Mouse (Mus musculus) E14TG2a.4 (cell line): ENCODE results near the gene Prcc.
"Not testable (repeated sequence)": the region's sequence is repeated elsewhere in the genome, so short reads cannot be mapped to it uniquely, and the experiment has no call there.

Experiments
- H3K27me3 ChIP-seq: 2 replicates; pipeline ENCODE4 v1.6.1; 2014; ENCODE audit warnings: low read length, control low read depth; ENCODE audit not compliant: insufficient read depth
- H3K36me3 ChIP-seq: 2 replicates; pipeline ENCODE4 v1.6.1; 2014; ENCODE audit warnings: low read length, control low read depth; ENCODE audit not compliant: insufficient read depth
- H3K4me1 ChIP-seq: replicated peaks from 2 replicates; pipeline ENCODE4 v1.6.1; 2014; ENCODE audit warnings: low read depth, low read length, control low read depth
- H3K4me3 ChIP-seq: replicated peaks from 2 replicates; pipeline ENCODE4 v1.5.1; 2014; ENCODE audit warnings: mild to moderate bottlenecking, low read length
- H3K9me3 ChIP-seq: 2 replicates; pipeline ENCODE4 v1.6.1; 2014; ENCODE audit warnings: low read length, control low read depth
- CTCF ChIP-seq: conservative IDR thresholded peaks from 2 replicates; pipeline ENCODE4 v1.5.1; 2014; ENCODE audit warnings: low read length
- NANOG ChIP-seq: IDR thresholded peaks from 2 replicates; pipeline ENCODE4 v1.6.1; 2014; ENCODE audit warnings: borderline replicate concordance, low read length, mixed read lengths
- POU5F1 ChIP-seq: IDR thresholded peaks from 2 replicates; pipeline ENCODE4 v1.6.1; 2014; ENCODE audit warnings: low read length, borderline replicate concordance

The Prcc gene

GRCm38 (mm10) chr3:87846186-87846585 is 39.2 kb downstream of the Prcc start:
- Histone ChIP-seq H3K4me3 (no peak overlapping the region), H3K36me3 (no peaks in the 10 kb centered on the region), H3K27me3 (peaks cover 40% of the 10 kb centered on the region), H3K4me1 (no peaks in the 10 kb centered on the region), H3K9me3 (no peaks in the 10 kb centered on the region)
- no peak for TF ChIP-seq NANOG
- no peak for TF ChIP-seq CTCF
- TF ChIP-seq POU5F1: no peak

- no peak overlapping the region for H3K4me3 ChIP-seq
- H3K36me3 ChIP-seq: no peaks in the 10 kb centered on the region
- H3K4me1 ChIP-seq: no peaks in the 10 kb centered on the region
- H3K27me3 ChIP-seq: peaks cover 41% of the 10 kb centered on the region
- TF ChIP-seq CTCF (no peak), NANOG (no peak), POU5F1 (no peak)
- H3K9me3 ChIP-seq: no peaks in the 10 kb centered on the region
Observed at GRCm38 (mm10) chr3:87844981-87845380, 40.4 kb downstream of the Prcc start.

GRCm38 (mm10) chr3:87840858-87841257 is 44.5 kb downstream of the Prcc start:
- H3K27me3 ChIP-seq: peaks cover 22% of the 10 kb centered on the region; the same call in 1 of the 2 replicates
- TF ChIP-seq NANOG (no peak), CTCF (no peak), POU5F1 (no peak)
- no peaks in the 10 kb centered on the region for H3K9me3 ChIP-seq
- no peaks in the 10 kb centered on the region for H3K4me1 ChIP-seq
- H3K4me3 ChIP-seq: no peak overlapping the region
- H3K36me3 ChIP-seq: no peaks in the 10 kb centered on the region

- Histone ChIP-seq H3K9me3 (no peaks in the 10 kb centered on the region), H3K27me3 (peaks cover 21% of the 10 kb centered on the region; the same call in 1 of the 2 replicates), H3K36me3 (no peaks in the 10 kb centered on the region), H3K4me3 (no peak overlapping the region), H3K4me1 (no peaks in the 10 kb centered on the region)
- TF ChIP-seq POU5F1 (no peak), CTCF (peak; percentile 99), NANOG (no peak)
Observed at GRCm38 (mm10) chr3:87838622-87839021, 46.8 kb downstream of the Prcc start.

DNA sequence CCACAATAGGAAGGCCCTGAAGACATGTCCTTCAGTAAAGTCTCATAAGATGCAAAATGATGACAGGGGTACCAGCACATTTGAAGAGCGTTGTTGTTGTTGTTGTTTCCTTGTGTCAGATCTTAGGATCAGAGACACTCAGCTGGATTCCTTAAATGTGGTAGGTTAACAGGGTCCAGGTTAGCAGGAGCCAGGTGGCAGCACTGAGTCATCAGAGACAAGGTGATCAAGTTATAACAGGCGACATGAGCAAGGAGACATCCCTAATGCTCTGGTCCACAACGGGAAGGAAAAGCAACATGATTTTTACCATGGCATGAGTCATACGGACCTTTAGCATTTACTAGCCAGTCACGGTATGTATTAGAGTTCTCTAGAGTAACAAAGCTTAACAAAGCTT is 51.9 kb downstream of the Prcc start:
- TF ChIP-seq NANOG: no peak
- peak; percentile 19 for TF ChIP-seq CTCF
- Histone ChIP-seq H3K36me3 (no peaks in the 10 kb centered on the region), H3K27me3 (peaks cover 4% of the 10 kb centered on the region; the same call in 1 of the 2 replicates)

GRCm38 (mm10) chr3:87832109-87832859 is 53.1 kb downstream of the Prcc start:
- TF ChIP-seq CTCF: no peak
- TF ChIP-seq NANOG: no peak
- TF ChIP-seq POU5F1: no peak
- Histone ChIP-seq H3K27me3 (peaks cover 4% of the 10 kb centered on the region; the same call in 1 of the 2 replicates), H3K4me1 (no peaks in the 10 kb centered on the region), H3K4me3 (no peak overlapping the region), H3K36me3 (no peaks in the 10 kb centered on the region), H3K9me3 (no peaks in the 10 kb centered on the region)

More for the DNA sequence above, 51.9 kb downstream of the Prcc start:
- H3K9me3 ChIP-seq: no peaks in the 10 kb centered on the region
- H3K4me3 ChIP-seq: no peak overlapping the region
- no peaks in the 10 kb centered on the region for H3K4me1 ChIP-seq

GRCm38 (mm10) chr3:87829025-87829424 is 56.4 kb downstream of the Prcc start:
- Histone ChIP-seq H3K27me3 (peaks cover 10% of the 10 kb centered on the region; the same call in 1 of the 2 replicates), H3K4me1 (no peaks in the 10 kb centered on the region), H3K4me3 (no peak overlapping the region), H3K9me3 (no peaks in the 10 kb centered on the region), H3K36me3 (no peaks in the 10 kb centered on the region)
- TF ChIP-seq CTCF: no peak

DNA sequence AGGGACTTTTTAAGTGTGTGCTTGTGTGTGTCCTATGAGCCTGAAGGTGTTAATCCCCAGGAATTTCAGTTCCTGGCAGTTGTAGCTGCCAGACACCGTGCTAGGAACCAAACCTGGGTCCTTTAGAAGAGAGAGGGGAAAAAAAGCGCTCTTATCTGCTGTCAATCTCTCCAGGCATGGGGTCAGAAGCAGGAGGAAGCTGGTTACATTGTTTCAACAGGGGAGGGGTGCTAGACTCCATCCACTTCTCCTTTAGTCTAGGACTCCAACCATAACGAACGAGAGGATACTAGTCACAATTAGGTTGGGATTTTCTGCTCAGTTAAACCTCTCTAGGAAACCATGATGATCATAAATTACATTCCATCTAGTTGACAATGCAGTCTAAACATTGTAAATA is 57.0 kb downstream of the Prcc start:
- TF ChIP-seq POU5F1 (no peak), CTCF (no peak), NANOG (no peak)
- no peaks in the 10 kb centered on the region for H3K4me1 ChIP-seq
- H3K9me3 ChIP-seq: no peaks in the 10 kb centered on the region
- H3K27me3 ChIP-seq: peaks cover 16% of the 10 kb centered on the region; the same call in 1 of the 2 replicates
- H3K4me3 ChIP-seq: no peak overlapping the region
- no peaks in the 10 kb centered on the region for H3K36me3 ChIP-seq

GRCm38 (mm10) chr3:87824206-87824605 is 61.2 kb downstream of the Prcc start, which contains the start of gene Pear1:
Gene Pear1 (minus strand): TSS chr3:87824306.
- not testable (repeated sequence) for H3K36me3 ChIP-seq, H3K4me1 ChIP-seq, H3K4me3 ChIP-seq, H3K9me3 ChIP-seq
- H3K27me3 ChIP-seq: peaks cover 47% of the 10 kb centered on the region
